In the genomic region with DNA sequence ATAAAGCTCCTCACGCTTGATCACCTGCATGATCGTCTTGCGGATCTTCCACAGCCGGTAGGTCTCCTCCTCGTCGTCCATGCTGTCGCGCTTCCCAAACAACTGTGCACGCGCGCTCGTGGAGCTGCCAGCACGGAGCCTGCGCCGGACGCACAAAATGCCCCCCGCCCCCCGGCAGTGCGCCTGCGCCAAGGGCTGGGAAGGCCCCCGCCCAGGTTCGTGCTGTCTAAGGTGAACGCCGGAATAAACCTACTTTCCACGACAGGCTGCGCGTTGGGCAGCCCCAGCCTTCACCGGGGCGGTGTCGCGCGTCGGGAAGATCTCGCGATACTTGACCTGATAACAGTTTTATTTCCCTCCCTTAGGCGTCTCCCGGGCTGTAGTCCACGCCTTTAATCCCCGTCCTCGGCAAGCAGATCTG, we compare ENCODE assay signal across 8 mouse cellular contexts. TPM values are rescaled to one million over a fixed set of nuclear protein-coding genes. Genes with fewer than 3 reads are reported as not detected.
A peak's percentile ranks its signal among the peaks of the same experiment; 100 is the strongest.
DNase-seq lines count a peak whose midpoint lies in the region; ATAC-seq and TF ChIP-seq lines count a peak whose summit lies in the region.

A gene (minus strand): TSS at position 237 of the 421 bp plus-strand sequence.

- peak; percentile 98 for ATAC-seq in CD4-positive, CD25-positive, alpha-beta regulatory T cell, adult 4 months
- ATAC-seq in heart, embryonic 15.5 days (replicated peaks; ENCODE audit: insufficient number of reproducible peaks, insufficient read depth, low FRiP score, low read depth), result peak; percentile 98
- ATAC-seq in liver, embryonic 14.5 days (ENCODE audit: insufficient read depth), result peak; percentile 98
- ATAC-seq in neural tube, embryonic 11.5 days (ENCODE audit: insufficient read depth, low FRiP score, low TSS enrichment), result peak; percentile 95
- ATAC-seq in stomach, postnatal 0 days (ENCODE audit: low FRiP score, low TSS enrichment), result peak; percentile 97

- H3K27ac ChIP-seq in forebrain, embryonic 10.5 days, result peak within 1 kb of the TSS; percentile 85
- peak within 1 kb of the TSS; percentile 53 for H3K27ac ChIP-seq in heart, embryonic 15.5 days
- peak within 1 kb of the TSS; percentile 63 for H3K27ac ChIP-seq in liver, embryonic 14.5 days
- no peak within 1 kb of the TSS for H3K27ac ChIP-seq in neural tube, embryonic 11.5 days (ENCODE audit: low read depth, low read length)
- H3K27ac ChIP-seq in stomach, postnatal 0 days (replicated peaks), result peak within 1 kb of the TSS; percentile 59

- no peaks in the 10 kb centered on the region for H3K9me3 ChIP-seq in forebrain, embryonic 10.5 days
- no peaks in the 10 kb centered on the region for H3K9me3 ChIP-seq in heart, embryonic 15.5 days (replicated peaks)
- no peaks in the 10 kb centered on the region for H3K9me3 ChIP-seq in liver, embryonic 14.5 days (ENCODE audit: control insufficient read depth, low read length)
- H3K9me3 ChIP-seq in neural tube, embryonic 11.5 days (ENCODE audit: control insufficient read depth, low read length), result no peaks in the 10 kb centered on the region
- no peaks in the 10 kb centered on the region for H3K9me3 ChIP-seq in stomach, postnatal 0 days (ENCODE audit: control insufficient read depth, low read length)

- TF ChIP-seq EP300 in liver, embryonic 14.5 days (IDR thresholded peaks at IDR 0.05; ENCODE audit: low read depth), result peak; percentile 81
- peak; percentile 98 for TF ChIP-seq EP300 in stomach, postnatal 0 days (optimal IDR thresholded peaks at IDR 0.05)

- peaks cover 39% of the 10 kb centered on the region for H3K36me3 ChIP-seq in forebrain, embryonic 10.5 days (replicated peaks)
- H3K36me3 ChIP-seq in heart, embryonic 15.5 days, result peaks cover 31% of the 10 kb centered on the region
- H3K36me3 ChIP-seq in liver, embryonic 14.5 days (replicated peaks; ENCODE audit: control insufficient read depth, insufficient read depth, low read depth), result peaks cover 28% of the 10 kb centered on the region
- H3K36me3 ChIP-seq in neural tube, embryonic 11.5 days (ENCODE audit: control insufficient read depth, insufficient read depth, low read length), result peaks cover 23% of the 10 kb centered on the region
- peaks cover 18% of the 10 kb centered on the region for H3K36me3 ChIP-seq in stomach, postnatal 0 days (ENCODE audit: control insufficient read depth, insufficient read depth, low read length)

- no peaks in the 10 kb centered on the region for H3K27me3 ChIP-seq in forebrain, embryonic 10.5 days (ENCODE audit: poor library complexity, severe bottlenecking)
- H3K27me3 ChIP-seq in heart, embryonic 15.5 days, result no peaks in the 10 kb centered on the region
- no peaks in the 10 kb centered on the region for H3K27me3 ChIP-seq in liver, embryonic 14.5 days (ENCODE audit: control insufficient read depth, insufficient read depth, low read length)
- H3K27me3 ChIP-seq in neural tube, embryonic 11.5 days (ENCODE audit: control insufficient read depth, insufficient read depth, low read length), result no peaks in the 10 kb centered on the region
- no peaks in the 10 kb centered on the region for H3K27me3 ChIP-seq in stomach, postnatal 0 days (ENCODE audit: control insufficient read depth, insufficient read depth, low read length)

- H3K4me2 ChIP-seq in heart, embryonic 15.5 days, result peak within 1 kb of the TSS; percentile 78
- peak within 1 kb of the TSS; percentile 97 for H3K4me2 ChIP-seq in liver, embryonic 14.5 days (ENCODE audit: low read depth)
- H3K4me2 ChIP-seq in neural tube, embryonic 11.5 days (ENCODE audit: low read depth), result peak within 1 kb of the TSS; percentile 85
- H3K4me2 ChIP-seq in stomach, postnatal 0 days (replicated peaks; ENCODE audit: low read depth), result peak within 1 kb of the TSS; percentile 74

- TF ChIP-seq CTCF in liver, embryonic 14.5 days (IDR thresholded peaks at IDR 0.05; ENCODE audit: low read depth), result peak; percentile 39
- TF ChIP-seq CTCF in stomach, postnatal 0 days (IDR thresholded peaks at IDR 0.05; ENCODE audit: low read depth), result no peak

- DNase-seq in c-Kit-negative CD71-positive TER-119-positive erythroid progenitor cells, embryonic 14.5 days (ENCODE audit: low read depth, low spot score), result peak; percentile 96
- DNase-seq in forebrain, embryonic 10.5 days (ENCODE audit: extremely low spot score, low spot score), result peak; percentile 99
- peak; percentile 97 to 98 for DNase-seq in kidney, postnatal 25 days
- DNase-seq in liver, embryonic 14.5 days (ENCODE audit: low read depth in 3 of 3, low spot score in 3 of 3), result peak; percentile 94 to 96 (median 94)
- peak; percentile 98 for DNase-seq in neural tube, embryonic 11.5 days (ENCODE audit: low spot score)
- DNase-seq in stomach, postnatal 0 days (ENCODE audit: low spot score), result peak; percentile 98

- WGBS in forebrain, embryonic 10.5 days, result under 1% methylated on average over 40 of the region's 40 CpGs
- under 1% methylated on average over 40 of the region's 40 CpGs for WGBS in heart, embryonic 15.5 days
- WGBS in liver, embryonic 14.5 days (ENCODE audit: insufficient replicate concordance), result under 1% methylated on average over 40 of the region's 40 CpGs
- 0% methylated on average over 40 of the region's 40 CpGs for WGBS in neural tube, embryonic 11.5 days
- under 1% methylated on average over 40 of the region's 40 CpGs for WGBS in stomach, postnatal 0 days

- peaks cover 33% of the 10 kb centered on the region for H3K4me1 ChIP-seq in forebrain, embryonic 10.5 days
- peaks cover 17% of the 10 kb centered on the region for H3K4me1 ChIP-seq in heart, embryonic 15.5 days (replicated peaks)
- peaks cover 5 to 9% of the 10 kb centered on the region in 2 experiments for H3K4me1 ChIP-seq in liver, embryonic 14.5 days (replicated peaks; ENCODE audit: control insufficient read depth in 2 of 2, insufficient read depth in 2 of 2, low read length in 1 of 2)
- peaks cover 11% of the 10 kb centered on the region for H3K4me1 ChIP-seq in neural tube, embryonic 11.5 days (ENCODE audit: control insufficient read depth, insufficient read depth, low read length)
- H3K4me1 ChIP-seq in stomach, postnatal 0 days (replicated peaks; ENCODE audit: control insufficient read depth, insufficient read depth), result 0 out of 2 replicates have a peak, but pooled peaks cover 4% of the 10 kb centered on the region

- peak within 1 kb of the TSS; percentile 83 for H3K9ac ChIP-seq in heart, embryonic 15.5 days
- H3K9ac ChIP-seq in liver, embryonic 14.5 days (replicated peaks), result peak within 1 kb of the TSS; percentile 94
- H3K9ac ChIP-seq in neural tube, embryonic 11.5 days (ENCODE audit: low read length), result peak within 1 kb of the TSS; percentile 81
- H3K9ac ChIP-seq in stomach, postnatal 0 days (ENCODE audit: low read length), result peak within 1 kb of the TSS; percentile 74

- peak within 1 kb of the TSS; percentile 84 for H3K4me3 ChIP-seq in forebrain, embryonic 10.5 days
- H3K4me3 ChIP-seq in heart, embryonic 15.5 days, result peak within 1 kb of the TSS; percentile 66
- peak within 1 kb of the TSS; percentile 93 to 95 for H3K4me3 ChIP-seq in liver, embryonic 14.5 days (ENCODE audit: insufficient read depth in 1 of 2, low read depth in 2 of 2, low read length in 2 of 2)
- H3K4me3 ChIP-seq in neural tube, embryonic 11.5 days (ENCODE audit: low read depth, low read length), result peak within 1 kb of the TSS; percentile 87
- peak within 1 kb of the TSS; percentile 61 for H3K4me3 ChIP-seq in stomach, postnatal 0 days (ENCODE audit: low read depth, low read length)

RNA-seq across cellular contexts. Expression of the gene that starts here (rescaled TPM):
- polyA plus RNA-seq in CD4-positive, CD25-positive, alpha-beta regulatory T cell, adult 4 months (2017; shearing (Covaris generic)), result 100 to 1,000 TPM; 194 to 220 TPM
- 279 and 286 TPM in 2 replicates for polyA plus RNA-seq in forebrain, embryonic 10.5 days (2016; fragmentation: Nextera tagmentation; extraction: Ambion mirVana)
- 115 and 136 TPM in 2 replicates for polyA plus RNA-seq in heart, embryonic 15.5 days (2015; fragmentation: Nextera tagmentation; extraction: Ambion mirVana)
- polyA plus RNA-seq in liver, embryonic 14.5 days (2012; rRNA removed), result 77.0 and 121 TPM in 2 replicates
- polyA plus RNA-seq in liver, embryonic 14.5 days (2014; fragmentation: Nextera tagmentation; extraction: Ambion mirVana), result 88.0 and 90.2 TPM in 2 replicates
- 222 and 234 TPM in 2 replicates for polyA plus RNA-seq in neural tube, embryonic 11.5 days (2014; fragmentation: Nextera tagmentation; extraction: Ambion mirVana)
- polyA plus RNA-seq in stomach, postnatal 0 days (2015; fragmentation: Nextera tagmentation; extraction: Ambion mirVana), result 121 and 122 TPM in 2 replicates
